Mouse (Mus musculus): ENCODE measurements around the gene Psmd12.

The Psmd12 gene

DNA sequence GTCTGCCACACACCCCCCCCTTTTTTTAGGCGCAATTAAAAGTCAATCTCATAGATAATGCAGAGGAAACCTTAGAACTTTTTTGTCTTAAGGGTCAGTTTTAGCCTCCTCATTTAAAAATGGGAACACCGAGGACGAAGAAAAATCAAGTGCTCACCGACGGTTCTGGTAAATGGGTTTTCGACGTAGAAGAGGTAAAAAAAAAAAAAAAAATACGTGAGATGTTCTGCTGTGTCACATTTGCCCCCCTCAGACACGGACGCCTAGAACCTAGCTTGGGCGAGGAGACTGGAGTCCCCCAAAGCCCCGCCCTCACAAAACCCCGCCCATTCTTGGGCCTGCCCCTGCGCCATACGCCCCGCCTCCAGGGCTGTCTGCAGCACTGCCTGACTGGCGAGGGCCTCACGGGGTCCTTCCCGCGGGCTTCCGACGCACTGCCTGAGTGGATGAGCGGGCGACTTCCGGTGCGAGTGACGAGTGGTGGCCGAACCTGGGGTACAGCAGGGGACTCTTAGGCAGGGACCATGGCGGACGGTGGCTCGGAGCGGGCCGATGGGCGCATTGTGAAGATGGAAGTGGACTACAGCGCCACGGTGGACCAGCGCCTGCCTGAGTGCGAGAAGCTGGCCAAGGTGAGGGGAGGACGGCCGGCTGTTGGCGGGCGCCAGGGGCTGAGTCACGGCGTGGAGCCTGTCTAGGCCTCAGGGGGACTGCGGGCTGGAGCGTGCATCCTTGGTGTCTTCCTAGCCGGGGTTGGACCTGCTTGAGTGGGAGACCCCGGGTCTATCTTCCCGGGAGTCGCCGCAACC lies at the start of gene Psmd12:
Psmd12 (plus strand) TSS at position 432 of the 809 bp plus-strand sequence.
- DNase-seq (ENCODE audit: low read depth) = peak; percentile 93

- DNase-seq (ENCODE audit: low read depth) = no peak
Measured at GRCm38 (mm10) chr11:107431197-107431965, 47.9 kb upstream of the Psmd12 start.

DNA sequence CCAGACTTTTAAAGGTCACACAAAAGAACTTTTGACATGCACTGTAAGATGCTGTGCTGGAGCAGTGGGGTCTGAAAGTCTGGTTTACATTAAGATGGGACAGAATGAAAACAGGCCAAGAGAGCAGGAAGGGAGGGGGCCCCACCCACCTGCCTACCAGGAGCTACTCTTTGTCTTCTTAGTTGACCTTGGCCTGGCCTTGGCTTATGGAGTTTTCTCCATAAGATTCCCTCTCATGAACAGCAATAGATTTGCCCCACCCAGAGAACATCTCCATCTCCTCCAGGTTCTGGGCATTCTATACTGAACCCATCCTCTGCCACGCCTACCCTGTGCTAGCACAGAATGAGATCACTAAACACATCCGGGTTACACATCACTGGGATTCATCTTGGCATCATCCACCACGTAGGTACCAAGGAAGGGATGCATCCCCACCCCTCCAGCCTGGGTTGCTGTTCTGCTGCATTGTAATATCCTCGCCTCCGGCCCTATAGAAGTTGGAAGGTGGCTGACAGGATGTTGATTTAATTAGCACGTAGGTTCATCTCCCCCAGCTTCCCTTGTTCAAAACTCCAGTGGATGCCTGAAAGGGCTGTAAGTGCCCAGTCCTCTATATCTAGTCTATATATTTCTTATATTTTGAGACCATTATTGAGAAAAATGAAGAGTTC lies 43.4 kb upstream of the Psmd12 start:
- no peak for DNase-seq (ENCODE audit: low read depth)

DNA sequence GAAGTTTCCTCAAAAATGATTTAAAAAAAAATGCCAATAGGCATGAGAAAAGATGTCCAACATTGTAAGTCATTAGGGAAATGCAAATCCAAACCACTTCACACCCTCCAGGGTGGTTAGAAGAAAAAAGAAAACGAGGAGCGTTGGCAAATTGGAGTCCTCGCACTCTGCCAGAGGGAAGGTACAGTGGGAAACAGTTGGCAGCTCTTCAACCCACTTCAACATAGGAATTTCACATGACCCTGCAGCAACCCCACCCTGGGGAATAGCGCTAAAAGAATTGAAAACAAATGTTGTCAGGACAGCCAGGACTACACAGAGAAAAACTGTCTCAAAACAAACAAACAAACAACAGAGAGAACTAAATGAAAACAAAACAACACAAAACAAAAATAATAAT lies 41.6 kb upstream of the Psmd12 start:
- DNase-seq (ENCODE audit: low read depth) = no peak

- no peak for DNase-seq (ENCODE audit: low read depth)
Measured at GRCm38 (mm10) chr11:107438140-107438539, 41.1 kb upstream of the Psmd12 start.

- DNase-seq (ENCODE audit: low read depth) = no peak
Measured at GRCm38 (mm10) chr11:107441050-107441449, 38.2 kb upstream of the Psmd12 start.

GRCm38 (mm10) chr11:107443121-107444095 lies 35.9 kb upstream of the Psmd12 start:
- no peak for DNase-seq (ENCODE audit: low read depth)

DNA sequence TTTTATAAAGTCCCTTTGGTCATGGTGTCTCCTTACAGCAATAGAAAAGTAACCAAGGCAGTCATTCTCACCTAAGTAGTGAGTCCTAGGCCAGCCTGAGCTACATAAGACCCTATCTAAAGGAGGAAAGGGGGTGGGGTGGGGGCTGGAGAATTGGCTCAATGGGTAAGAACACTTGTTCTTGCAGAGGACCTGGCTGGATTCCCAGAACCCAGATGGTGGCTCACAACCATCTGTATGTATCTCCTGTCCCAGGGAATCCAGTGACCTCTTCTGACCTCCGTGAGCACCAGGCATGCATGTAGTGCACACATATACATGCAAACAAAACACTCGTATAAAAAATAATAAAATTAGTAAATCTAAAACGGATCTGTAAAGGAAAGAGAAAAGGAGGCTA lies 33.6 kb upstream of the Psmd12 start:
- no peak for DNase-seq (ENCODE audit: low read depth)

- DNase-seq (ENCODE audit: low read depth) = no peak
Measured at GRCm38 (mm10) chr11:107446650-107447049, 32.6 kb upstream of the Psmd12 start.

GRCm38 (mm10) chr11:107447349-107447748 lies 31.9 kb upstream of the Psmd12 start:
- DNase-seq (ENCODE audit: low read depth) = no peak

- no peak for DNase-seq (ENCODE audit: low read depth)
Measured at GRCm38 (mm10) chr11:107447915-107448314, 31.4 kb upstream of the Psmd12 start.

DNA sequence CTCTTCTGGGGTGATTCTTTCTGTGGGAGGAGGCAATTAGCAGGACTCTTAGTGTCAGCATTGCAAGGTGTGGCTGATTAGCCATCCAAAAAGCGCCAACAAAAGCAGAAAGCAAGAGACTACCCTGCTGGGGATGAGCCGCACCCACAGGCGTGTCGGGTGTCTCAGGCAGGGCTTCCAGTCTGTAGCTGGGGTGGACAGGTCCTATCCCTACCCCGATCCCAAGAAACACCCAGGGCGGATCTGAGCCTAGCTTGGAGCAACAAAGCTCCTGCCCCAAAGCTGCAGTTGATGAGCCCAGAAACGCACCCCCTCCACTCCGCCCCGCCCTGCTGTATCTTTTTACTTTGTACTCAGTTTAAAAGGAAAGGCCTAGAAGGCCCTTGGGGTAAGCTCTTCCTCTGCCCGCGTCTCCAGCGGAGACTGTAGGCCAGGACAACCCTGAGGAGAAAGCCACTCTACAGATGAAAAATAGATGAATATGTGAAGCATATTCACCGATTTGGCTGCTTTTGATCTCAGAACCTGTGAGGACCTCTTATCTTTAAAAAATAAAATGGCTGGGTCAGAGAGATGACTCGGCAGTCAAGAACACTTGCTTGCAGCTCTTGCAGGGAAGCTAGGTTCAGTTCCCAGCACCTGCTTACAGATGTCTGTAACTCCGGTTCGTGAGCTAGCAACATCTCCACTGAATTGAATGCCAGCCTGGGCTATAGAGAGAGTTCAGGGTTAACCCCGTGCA lies 29.9 kb upstream of the Psmd12 start:
- no peak for DNase-seq (ENCODE audit: low read depth)

DNA sequence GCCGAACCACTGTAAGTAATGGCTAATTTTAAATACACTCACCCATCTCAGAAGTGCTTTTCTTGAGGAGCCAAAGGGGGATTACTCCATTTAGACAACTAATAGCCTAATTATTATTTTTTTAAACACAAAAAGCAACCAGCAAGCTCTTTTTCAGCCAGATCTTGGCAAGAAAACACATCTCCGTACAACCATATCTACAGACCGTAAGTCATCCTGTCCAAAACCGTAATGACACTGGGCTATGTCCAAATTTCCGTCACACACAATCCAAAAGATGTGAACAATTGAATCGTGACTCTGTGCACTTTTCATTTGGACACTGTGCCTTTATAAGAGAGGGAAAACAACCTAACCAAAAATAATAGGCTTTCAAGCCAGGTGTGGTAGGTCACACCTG lies 29.2 kb upstream of the Psmd12 start:
- DNase-seq (ENCODE audit: low read depth) = no peak

GRCm38 (mm10) chr11:107451106-107451505 lies 28.2 kb upstream of the Psmd12 start:
- no peak for DNase-seq (ENCODE audit: low read depth)

GRCm38 (mm10) chr11:107452053-107452452 lies 27.2 kb upstream of the Psmd12 start:
- DNase-seq (ENCODE audit: low read depth) = no peak

GRCm38 (mm10) chr11:107454546-107455462 lies 24.5 kb upstream of the Psmd12 start:
- DNase-seq (ENCODE audit: low read depth) = no peak

DNA sequence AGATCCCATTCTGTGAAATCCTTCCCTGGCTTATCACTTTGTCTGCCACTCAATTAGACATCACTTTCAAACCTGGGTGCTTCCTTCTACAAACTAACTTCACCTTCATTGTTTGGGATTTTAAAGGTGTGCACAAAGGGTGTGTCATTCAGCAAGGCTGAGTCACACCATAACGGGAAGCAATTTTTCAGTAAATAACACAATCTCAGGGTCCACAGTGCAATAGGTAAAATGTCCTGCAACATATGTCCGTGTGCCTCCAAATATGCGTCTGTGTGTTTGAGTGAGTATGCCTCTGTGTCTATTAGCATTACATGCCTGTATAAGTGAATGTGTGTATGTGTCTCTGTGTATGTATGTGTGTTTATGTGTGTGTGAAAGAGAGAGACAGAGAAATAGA lies 22.0 kb upstream of the Psmd12 start:
- DNase-seq (ENCODE audit: low read depth) = no peak

GRCm38 (mm10) chr11:107458286-107458685 lies 21.0 kb upstream of the Psmd12 start:
- no peak for DNase-seq (ENCODE audit: low read depth)

DNA sequence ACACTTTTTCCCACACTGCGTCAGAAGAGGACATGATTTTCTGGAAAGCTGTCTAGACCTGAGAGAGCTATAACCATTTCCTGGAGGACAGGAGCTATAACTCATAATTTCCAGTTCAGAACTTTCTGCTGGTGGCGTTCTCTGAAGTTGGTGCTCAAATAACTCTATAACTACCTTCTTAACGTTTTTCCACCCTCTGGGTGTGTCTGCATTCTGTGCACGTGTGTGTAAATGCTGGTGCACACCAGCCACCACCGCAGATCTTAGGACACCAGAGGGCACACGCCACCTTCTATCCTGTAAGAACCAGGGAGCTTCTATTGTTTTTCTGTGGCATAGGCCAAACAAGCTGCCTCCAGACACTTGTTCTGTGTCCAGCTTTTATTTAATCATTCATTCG lies 20.3 kb upstream of the Psmd12 start:
- DNase-seq (ENCODE audit: low read depth) = no peak

- no peak for DNase-seq (ENCODE audit: low read depth)
Measured at GRCm38 (mm10) chr11:107459828-107460227, 19.5 kb upstream of the Psmd12 start.
